In the genomic region with DNA sequence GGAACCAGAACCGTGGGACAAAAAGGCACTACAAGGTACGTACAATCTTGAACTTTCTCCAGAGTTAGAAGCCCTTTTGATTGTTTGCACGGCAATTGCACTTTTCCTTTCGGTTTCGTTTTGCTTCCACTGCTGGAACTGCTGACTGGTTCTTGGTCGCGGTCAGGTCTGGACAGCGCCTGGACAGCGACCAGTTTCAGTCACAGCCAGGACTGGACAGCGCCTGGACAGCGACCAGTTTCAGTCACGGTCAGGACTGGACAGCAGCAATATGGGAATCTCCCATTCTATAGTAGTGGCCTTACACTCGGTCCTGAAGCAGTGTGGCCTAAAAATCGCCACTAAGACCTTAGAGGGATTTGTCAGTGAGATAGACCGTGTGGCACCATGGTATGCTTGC, we compare ENCODE assay signal across 25 mouse cellular contexts. TPM values are rescaled to one million over a fixed set of nuclear protein-coding genes. Genes with fewer than 3 reads are reported as not detected.
A peak's percentile ranks its signal among the peaks of the same experiment; 100 is the strongest.
DNase-seq lines count a peak whose midpoint lies in the region; ATAC-seq lines count a peak whose summit lies in the region.
"Not testable (repeated sequence)": the region's sequence is repeated elsewhere in the genome, so short reads cannot be mapped to it uniquely, and the experiment has no call there.
"Had no signal": no experiment of that assay in that cellular context is flagged by ENCODE, and none has a peak within 500 bp of the region (broad histone marks: within the 10 kb centered on the region; RNA-seq: fewer than 3 reads in every experiment).

No protein-coding gene starts in this region.

- H3K27ac ChIP-seq in embryonic facial prominence, embryonic 10.5 days (replicated peaks); limb, embryonic 11.5 days (replicated peaks; ENCODE audit: low read depth, low read length): not testable (repeated sequence)

- 91% methylated on average over 15 of the region's 15 CpGs for WGBS in embryonic facial prominence, embryonic 10.5 days
- WGBS in limb, embryonic 11.5 days: 92% methylated on average over 15 of the region's 15 CpGs

- not testable (repeated sequence) for H3K27me3 ChIP-seq in embryonic facial prominence, embryonic 10.5 days (replicated peaks; ENCODE audit: low read depth, poor library complexity, severe bottlenecking); limb, embryonic 11.5 days (ENCODE audit: control insufficient read depth, insufficient read depth, low read length)

- H3K9ac ChIP-seq in limb, embryonic 11.5 days (ENCODE audit: low read length): not testable (repeated sequence)

- ATAC-seq in limb, embryonic 11.5 days (ENCODE audit: insufficient number of reproducible peaks, low FRiP score, low TSS enrichment, low read depth): not testable (repeated sequence)

- not testable (repeated sequence) for H3K4me3 ChIP-seq in embryonic facial prominence, embryonic 10.5 days; limb, embryonic 11.5 days (ENCODE audit: low read depth, low read length)

- H3K9me3 ChIP-seq in embryonic facial prominence, embryonic 10.5 days; limb, embryonic 11.5 days (ENCODE audit: control insufficient read depth, low read length): not testable (repeated sequence)

- not testable (repeated sequence) for H3K36me3 ChIP-seq in embryonic facial prominence, embryonic 10.5 days (replicated peaks); limb, embryonic 11.5 days (ENCODE audit: control insufficient read depth, insufficient read depth, low read length)

- DNase-seq in Muller cell, postnatal 12 days (ENCODE audit: inconsistent ontology term): peak; percentile 2
- peak; percentile 3 for DNase-seq in adrenal gland, postnatal 10 days
- DNase-seq in embryonic facial prominence, embryonic 10.5 days (ENCODE audit: low spot score): peak; percentile 9
- peak; percentile 20 for DNase-seq in heart, postnatal 4 days
- DNase-seq in limb, embryonic 11.5 days (ENCODE audit: low spot score): peak; percentile 23
- peak; percentile 39 for DNase-seq in testis, postnatal 10 days (ENCODE audit: low spot score)

- not testable (repeated sequence) for H3K4me2 ChIP-seq in limb, embryonic 11.5 days (ENCODE audit: low read depth, severe bottlenecking)

- not testable (repeated sequence) for H3K4me1 ChIP-seq in embryonic facial prominence, embryonic 10.5 days; limb, embryonic 11.5 days (ENCODE audit: control insufficient read depth, insufficient read depth, low read length)

RNA-seq across cellular contexts. Expression of a gene that starts 12.7 kb away (rescaled TPM):
- not detected for total RNA-seq in adrenal gland, postnatal 10 days (2021)
- polyA plus RNA-seq in embryonic facial prominence, embryonic 10.5 days (2016; fragmentation: Nextera tagmentation; extraction: Ambion mirVana): not detected in 2 replicates
- not detected for total RNA-seq in heart, postnatal 4 days (2021)
- polyA plus RNA-seq in limb, embryonic 11.5 days (2014; fragmentation: Nextera tagmentation; extraction: Ambion mirVana): not detected in 2 replicates
- total RNA-seq: adrenal gland, adult 18-20 months; adrenal gland, postnatal 36 days; gastrocnemius, adult 18-20 months; gastrocnemius, postnatal 25 days; granulocyte monocyte progenitor cell, adult 5-6 weeks; heart, adult 8-10 months; heart, postnatal 36 days; MEL had no signal
- polyA plus RNA-seq: C2C12; cerebellum, adult 2 months; embryonic facial prominence, embryonic 13.5 days; forebrain, embryonic 12.5 days; forebrain, embryonic 16.5 days; heart, embryonic 12.5 days; heart, embryonic 16.5 days; hindbrain, embryonic 12.5 days; hindbrain, embryonic 16.5 days; intestine, postnatal 0 days had no signal

RNA-seq across cellular contexts. Expression of a gene that starts 25.0 kb away (rescaled TPM):
- total RNA-seq in adrenal gland, postnatal 10 days (2021): not detected
- not detected in 2 replicates for polyA plus RNA-seq in embryonic facial prominence, embryonic 10.5 days (2016; fragmentation: Nextera tagmentation; extraction: Ambion mirVana)
- total RNA-seq in heart, postnatal 4 days (2021): not detected
- not detected in 2 replicates for polyA plus RNA-seq in limb, embryonic 11.5 days (2014; fragmentation: Nextera tagmentation; extraction: Ambion mirVana)
- total RNA-seq: adrenal gland, adult 18-20 months; adrenal gland, postnatal 36 days; gastrocnemius, adult 18-20 months; gastrocnemius, postnatal 25 days; granulocyte monocyte progenitor cell, adult 5-6 weeks; heart, adult 8-10 months; heart, postnatal 36 days; MEL had no signal
- polyA plus RNA-seq: C2C12; cerebellum, adult 2 months; embryonic facial prominence, embryonic 13.5 days; forebrain, embryonic 12.5 days; forebrain, embryonic 16.5 days; heart, embryonic 12.5 days; heart, embryonic 16.5 days; hindbrain, embryonic 12.5 days; hindbrain, embryonic 16.5 days; inflammation-experienced regulatory T-cells, adult 6 months; intestine, postnatal 0 days had no signal

RNA-seq across cellular contexts. Expression of a gene that starts 26.9 kb away (rescaled TPM):
- total RNA-seq in adrenal gland, postnatal 10 days (2021): not detected
- polyA plus RNA-seq in embryonic facial prominence, embryonic 10.5 days (2016; fragmentation: Nextera tagmentation; extraction: Ambion mirVana): not detected in 2 replicates
- not detected for total RNA-seq in heart, postnatal 4 days (2021)
- not detected in 2 replicates for polyA plus RNA-seq in limb, embryonic 11.5 days (2014; fragmentation: Nextera tagmentation; extraction: Ambion mirVana)
- total RNA-seq: adrenal gland, adult 18-20 months; adrenal gland, postnatal 36 days; gastrocnemius, adult 18-20 months; gastrocnemius, postnatal 25 days; granulocyte monocyte progenitor cell, adult 5-6 weeks; heart, adult 8-10 months; heart, postnatal 36 days; MEL had no signal
- polyA plus RNA-seq: C2C12; cerebellum, adult 2 months; embryonic facial prominence, embryonic 13.5 days; forebrain, embryonic 12.5 days; forebrain, embryonic 16.5 days; heart, embryonic 12.5 days; heart, embryonic 16.5 days; hindbrain, embryonic 12.5 days; hindbrain, embryonic 16.5 days; inflammation-experienced regulatory T-cells, adult 6 months; intestine, postnatal 0 days had no signal
